ENCODE assay signal across 26 mouse cellular contexts in genomic region chr3:124018618-124019017, GRCm38 (mm10).
DNase-seq lines count a peak whose midpoint lies in the region; ATAC-seq lines count a peak whose summit lies in the region.
"Had no signal": no experiment of that assay in that cellular context is flagged by ENCODE, and none has a peak within 500 bp of the region (broad histone marks: within the 10 kb centered on the region; RNA-seq: fewer than 3 reads in every experiment).

No protein-coding gene starts in this region.

- no peak overlapping the region for H3K4me3 ChIP-seq in forebrain, embryonic 13.5 days
- no peak overlapping the region for H3K4me3 ChIP-seq in forebrain, embryonic 11.5 days (ENCODE audit: low read depth, low read length)
- no peak overlapping the region for H3K4me3 ChIP-seq in forebrain, embryonic 16.5 days (replicated peaks; ENCODE audit: low read length)
- no peak overlapping the region for H3K4me3 ChIP-seq in forebrain, embryonic 12.5 days (replicated peaks)
- H3K4me3 ChIP-seq in midbrain, embryonic 10.5 days, result no peak overlapping the region
- H3K4me3 ChIP-seq: embryonic facial prominence, embryonic 12.5 days; embryonic facial prominence, embryonic 15.5 days; heart, embryonic 12.5 days; heart, embryonic 15.5 days had no signal

- no peaks in the 10 kb centered on the region for H3K9me3 ChIP-seq in forebrain, embryonic 13.5 days (replicated peaks)
- H3K9me3 ChIP-seq in forebrain, embryonic 11.5 days (ENCODE audit: control insufficient read depth, low read length), result no peaks in the 10 kb centered on the region
- H3K9me3 ChIP-seq in forebrain, embryonic 16.5 days (ENCODE audit: control insufficient read depth, low read length), result no peaks in the 10 kb centered on the region
- H3K9me3 ChIP-seq in forebrain, embryonic 12.5 days, result no peaks in the 10 kb centered on the region
- no peaks in the 10 kb centered on the region for H3K9me3 ChIP-seq in midbrain, embryonic 10.5 days (replicated peaks)
- H3K9me3 ChIP-seq: embryonic facial prominence, embryonic 12.5 days; embryonic facial prominence, embryonic 15.5 days; heart, embryonic 12.5 days; heart, embryonic 15.5 days had no signal

- 79% methylated on average over 1 of the region's 1 CpGs for WGBS in forebrain, embryonic 13.5 days
- 97% methylated on average over 1 of the region's 1 CpGs for whole genome bisulfite sequencing in forebrain, embryonic 11.5 days
- WGBS in forebrain, embryonic 16.5 days, result 57% methylated on average over 1 of the region's 1 CpGs
- WGBS in forebrain, embryonic 12.5 days, result 88% methylated on average over 1 of the region's 1 CpGs
- WGBS in midbrain, embryonic 10.5 days, result 95% methylated on average over 1 of the region's 1 CpGs

- 0 out of 2 replicates have a peak, but pooled peaks have one; percentile 63 for ATAC-seq in forebrain, embryonic 13.5 days
- no peak for ATAC-seq in forebrain, embryonic 11.5 days (replicated peaks; ENCODE audit: low FRiP score)
- ATAC-seq in forebrain, embryonic 16.5 days, result peak; percentile 62
- ATAC-seq in forebrain, embryonic 12.5 days (ENCODE audit: low FRiP score), result no peak
- ATAC-seq: activated CD4-positive, CD25-positive, alpha-beta regulatory T cell, adult 4 months; hindbrain, postnatal 0 days; inflammation-experienced regulatory T-cells, adult 6 months; intestine, embryonic 16.5 days had no signal

- H3K4me1 ChIP-seq in forebrain, embryonic 13.5 days, result no peaks in the 10 kb centered on the region
- H3K4me1 ChIP-seq in forebrain, embryonic 11.5 days (replicated peaks; ENCODE audit: control insufficient read depth, insufficient read depth, low read length), result no peaks in the 10 kb centered on the region
- H3K4me1 ChIP-seq in forebrain, embryonic 16.5 days (replicated peaks; ENCODE audit: control insufficient read depth, insufficient read depth, low read length), result no peaks in the 10 kb centered on the region
- no peaks in the 10 kb centered on the region for H3K4me1 ChIP-seq in forebrain, embryonic 12.5 days
- no peaks in the 10 kb centered on the region for H3K4me1 ChIP-seq in midbrain, embryonic 10.5 days
- H3K4me1 ChIP-seq: embryonic facial prominence, embryonic 12.5 days; embryonic facial prominence, embryonic 15.5 days; heart, embryonic 12.5 days; heart, embryonic 15.5 days had no signal

- no peak overlapping the region for H3K27ac ChIP-seq in forebrain, embryonic 13.5 days
- no peak overlapping the region for H3K27ac ChIP-seq in forebrain, embryonic 11.5 days (ENCODE audit: low read depth, low read length)
- no peak overlapping the region for H3K27ac ChIP-seq in forebrain, embryonic 16.5 days (ENCODE audit: low read length)
- H3K27ac ChIP-seq in forebrain, embryonic 12.5 days, result no peak overlapping the region
- H3K27ac ChIP-seq in midbrain, embryonic 10.5 days (replicated peaks), result no peak overlapping the region
- H3K27ac ChIP-seq: embryonic facial prominence, embryonic 12.5 days; embryonic facial prominence, embryonic 15.5 days; heart, embryonic 15.5 days; hindbrain, embryonic 14.5 days; hindbrain, postnatal 0 days had no signal

- no peak overlapping the region for H3K4me2 ChIP-seq in forebrain, embryonic 13.5 days
- H3K4me2 ChIP-seq in forebrain, embryonic 11.5 days (ENCODE audit: low read depth, low read length, severe bottlenecking), result no peak overlapping the region
- no peak overlapping the region for H3K4me2 ChIP-seq in forebrain, embryonic 16.5 days (ENCODE audit: low read length)
- no peak overlapping the region for H3K4me2 ChIP-seq in forebrain, embryonic 12.5 days
- H3K4me2 ChIP-seq: embryonic facial prominence, embryonic 12.5 days; embryonic facial prominence, embryonic 15.5 days; heart, embryonic 12.5 days; heart, embryonic 15.5 days; hindbrain, embryonic 14.5 days had no signal

- H3K36me3 ChIP-seq in forebrain, embryonic 13.5 days (ENCODE audit: poor library complexity, severe bottlenecking), result no peaks in the 10 kb centered on the region
- no peaks in the 10 kb centered on the region for H3K36me3 ChIP-seq in forebrain, embryonic 11.5 days (ENCODE audit: control insufficient read depth, insufficient read depth, low read length)
- H3K36me3 ChIP-seq in forebrain, embryonic 16.5 days (ENCODE audit: control insufficient read depth, insufficient read depth), result no peaks in the 10 kb centered on the region
- no peaks in the 10 kb centered on the region for H3K36me3 ChIP-seq in forebrain, embryonic 12.5 days (replicated peaks)
- H3K36me3 ChIP-seq in midbrain, embryonic 10.5 days, result no peaks in the 10 kb centered on the region
- H3K36me3 ChIP-seq: embryonic facial prominence, embryonic 12.5 days; embryonic facial prominence, embryonic 15.5 days; heart, embryonic 12.5 days; heart, embryonic 15.5 days had no signal

- no peak overlapping the region for H3K9ac ChIP-seq in forebrain, embryonic 13.5 days
- no peak overlapping the region for H3K9ac ChIP-seq in forebrain, embryonic 11.5 days (ENCODE audit: low read length)
- no peak overlapping the region for H3K9ac ChIP-seq in forebrain, embryonic 16.5 days (replicated peaks; ENCODE audit: low read depth, low read length)
- H3K9ac ChIP-seq in forebrain, embryonic 12.5 days, result no peak overlapping the region
- H3K9ac ChIP-seq: embryonic facial prominence, embryonic 12.5 days; embryonic facial prominence, embryonic 15.5 days; heart, embryonic 12.5 days; heart, embryonic 15.5 days; hindbrain, embryonic 14.5 days had no signal

- no peaks in the 10 kb centered on the region for H3K27me3 ChIP-seq in forebrain, embryonic 13.5 days
- H3K27me3 ChIP-seq in forebrain, embryonic 11.5 days (ENCODE audit: control insufficient read depth, insufficient read depth, low read length), result no peaks in the 10 kb centered on the region
- no peaks in the 10 kb centered on the region for H3K27me3 ChIP-seq in forebrain, embryonic 16.5 days (replicated peaks; ENCODE audit: control insufficient read depth, insufficient read depth, low read length)
- H3K27me3 ChIP-seq in forebrain, embryonic 12.5 days, result no peaks in the 10 kb centered on the region
- H3K27me3 ChIP-seq in midbrain, embryonic 10.5 days (ENCODE audit: low read depth, poor library complexity, severe bottlenecking), result no peaks in the 10 kb centered on the region
- H3K27me3 ChIP-seq: embryonic facial prominence, embryonic 12.5 days; embryonic facial prominence, embryonic 15.5 days; heart, embryonic 12.5 days; heart, embryonic 15.5 days had no signal

- DNase-seq in forebrain, embryonic 11.5 days (ENCODE audit: low spot score), result no peak
- peak; percentile 18 for DNase-seq in right cerebral cortex, adult 18-20 months
- DNase-seq in right cerebral cortex, adult 2 months (ENCODE audit: low spot score in 2 of 2), result no peak
- DNase-seq in midbrain, embryonic 10.5 days (ENCODE audit: low spot score), result no peak
- DNase-seq: adrenal gland, adult 8-10 months; adrenal gland, postnatal 25 days; cerebellum, adult 11 months; cerebellum, adult 2 months; cerebellum, adult 9-11 months; cerebellum, postnatal 25 days; gastrocnemius, postnatal 25 days; heart, adult 18-20 months; heart, postnatal 14 days; heart, postnatal 4 days had no signal

Comparison
In these comparisons a context has a peak if more than half of its experiments do, and no peak if none do; other contexts are left out.
1. ATAC-seq: peak in forebrain, embryonic 13.5 days (single experiment) and forebrain, embryonic 16.5 days (single experiment); none in forebrain, embryonic 11.5 days (single experiment) and forebrain, embryonic 12.5 days (single experiment).